Mouse (Mus musculus) myocyte (in vitro differentiated cells): ENCODE measurements around the gene Gpatch3. TPM values are rescaled to one million over a fixed set of nuclear protein-coding genes. Genes with fewer than 3 reads are reported as not detected.

Experiments
- H3K27me3 ChIP-seq: one replicate; pipeline ENCODE4 v1.6.1; 2011; ENCODE audit not compliant: control insufficient read depth, insufficient read depth, insufficient read length
- H3K36me3 ChIP-seq: one replicate; pipeline ENCODE4 v1.6.1; 2011; ENCODE audit not compliant: control insufficient read depth, insufficient read depth
- H3K4me2 ChIP-seq: one replicate; pipeline ENCODE4 v1.6.1; 2011; ENCODE audit warnings: low read depth, control low read depth
- H3K4me3 ChIP-seq: one replicate; pipeline ENCODE4 v1.5.1; 2011; ENCODE audit warnings: mild to moderate bottlenecking, control low read depth, moderate library complexity
- H3K79me2 ChIP-seq: one replicate; pipeline ENCODE4 v1.6.1; 2011; ENCODE audit not compliant: control insufficient read depth, insufficient read depth
- H3ac ChIP-seq: one replicate; pipeline ENCODE4 v1.6.1; 2011; ENCODE audit not compliant: control insufficient read depth, insufficient read length
- CEBPB ChIP-seq: IDR thresholded peaks from 2 replicates; pipeline ENCODE4 v1.6.1; 2011; ENCODE audit warnings: mild to moderate bottlenecking, moderate library complexity; ENCODE audit not compliant: poor library complexity, insufficient read depth, severe bottlenecking
- E2F4 ChIP-seq: IDR thresholded peaks from one replicate; pipeline ENCODE4 v1.6.1; 2011; ENCODE audit warnings: mild to moderate bottlenecking, control low read depth, moderate library complexity; ENCODE audit not compliant: insufficient read depth
- MAX ChIP-seq: IDR thresholded peaks from one replicate; pipeline ENCODE4 v1.6.1; 2011; ENCODE audit warnings: low read depth, mild to moderate bottlenecking, control low read depth
- MYOD1 ChIP-seq, 3 experiments: IDR thresholded peaks; one replicate each; pipeline ENCODE4 v1.6.1; 2011; ENCODE audit warnings: control low read depth in 2 of 3, low read depth in 2 of 3, mild to moderate bottlenecking in 2 of 3, moderate library complexity in 1 of 3; ENCODE audit not compliant: insufficient read length in 2 of 3, control insufficient read depth in 1 of 3
- MYOG ChIP-seq, 3 experiments: IDR thresholded peaks; one replicate each; pipeline ENCODE4 v1.6.1; 2011; ENCODE audit warnings: control low read depth in 2 of 3, low read depth in 2 of 3, mild to moderate bottlenecking in 2 of 3; ENCODE audit not compliant: insufficient read length in 2 of 3, control insufficient read depth in 1 of 3, insufficient read depth in 1 of 3
- POLR2A ChIP-seq: IDR thresholded peaks from one replicate; pipeline ENCODE4 v1.6.1; 2011; ENCODE audit warnings: low read depth, mild to moderate bottlenecking, control low read depth, moderate library complexity; ENCODE audit not compliant: insufficient read length
- POLR2AphosphoS2 ChIP-seq: IDR thresholded peaks from one replicate; pipeline ENCODE4 v1.6.1; 2011; ENCODE audit warnings: low read depth, control low read depth; ENCODE audit not compliant: insufficient read length
- SRF ChIP-seq: IDR thresholded peaks from one replicate; pipeline ENCODE4 v1.6.1; 2011; ENCODE audit warnings: low read depth; ENCODE audit not compliant: control insufficient read depth, insufficient read length
- TCF12 ChIP-seq: IDR thresholded peaks from one replicate; pipeline ENCODE4 v1.6.1; 2011; ENCODE audit warnings: mild to moderate bottlenecking, control low read depth; ENCODE audit not compliant: poor library complexity, insufficient read depth, severe bottlenecking
- TCF3 ChIP-seq: IDR thresholded peaks from one replicate; pipeline ENCODE4 v1.6.1; 2011; ENCODE audit warnings: low read depth, control low read depth; ENCODE audit not compliant: insufficient read length
- USF1 ChIP-seq: IDR thresholded peaks from one replicate; pipeline ENCODE4 v1.6.1; 2011; ENCODE audit warnings: low read depth, mild to moderate bottlenecking, control low read depth, moderate library complexity
- polyA plus RNA-seq: library from polyadenylated mRNA; unstranded; fragments of >200 nt; fragmentation: generic; extraction: Trizol; gene quantifications from one replicate; pipeline ENCODE4 v1.2.1, GENCODE M21; 2012; ENCODE audit warnings: missing spikeins

Gpatch3 gene
- polyA plus RNA-seq, 1 experiment, result 4.1 TPM

DNA sequence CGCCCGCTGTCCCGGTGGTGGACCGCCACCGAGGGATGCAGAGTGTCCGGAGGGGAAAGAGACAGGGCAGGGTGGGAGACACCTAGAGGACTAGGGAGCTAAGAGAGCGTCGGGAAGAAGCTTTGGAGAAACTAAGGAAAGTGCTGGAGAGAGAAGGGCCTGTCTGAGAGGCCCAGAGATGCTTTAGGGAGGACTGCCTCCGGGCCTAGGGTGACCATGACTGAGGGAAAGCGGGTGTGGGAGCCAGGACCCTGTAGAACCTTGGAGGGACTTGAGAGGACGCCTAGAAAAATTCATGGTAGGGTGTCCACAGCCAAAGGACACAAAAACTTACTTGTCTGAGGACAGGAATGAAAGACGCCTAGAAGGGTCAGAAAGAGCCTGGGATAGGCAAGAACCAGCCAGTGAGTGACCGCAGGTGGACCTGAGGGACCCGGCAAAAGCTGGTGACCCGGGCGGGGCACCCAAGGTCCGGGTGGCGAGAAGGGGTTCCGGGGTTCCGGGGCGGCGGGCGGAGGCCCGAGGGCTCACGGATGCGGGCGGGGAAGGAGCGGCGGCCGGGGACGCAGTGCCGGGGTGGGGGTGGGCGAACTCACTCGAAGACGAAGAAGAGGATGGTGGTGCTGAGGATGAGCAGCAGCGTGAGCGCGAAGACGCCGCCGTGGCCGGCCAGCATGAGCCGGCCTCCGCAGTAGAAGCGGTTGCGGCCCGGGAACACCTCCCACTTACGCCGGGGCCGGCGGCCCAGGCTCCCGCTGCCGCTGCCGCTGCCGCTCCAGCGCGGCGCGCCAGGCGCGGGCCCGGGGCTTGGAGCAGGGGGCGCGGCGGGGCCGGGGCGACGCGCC, 58.2 kb downstream of the Gpatch3 start:
- H3K27me3 ChIP-seq, result no peaks in the 10 kb centered on the region
- TF ChIP-seq MYOD1 (IDR thresholded peaks at IDR 0.05; ENCODE audit: control insufficient read depth in 1 of 3, insufficient read length in 2 of 3, low read depth in 2 of 3) (no peak), CEBPB (no peak), TCF3 (no peak), SRF (no peak), MYOG (IDR thresholded peaks at IDR 0.05; ENCODE audit: control insufficient read depth in 1 of 3, insufficient read depth in 1 of 3, insufficient read length in 2 of 3, low read depth in 2 of 3) (no peak), MAX (no peak), E2F4 (no peak), POLR2AphosphoS2 (no peak), POLR2A (no peak), TCF12 (no peak), USF1 (no peak)
- peak overlapping the region; percentile 46 for H3K4me3 ChIP-seq
- H3K4me2 ChIP-seq, result peak overlapping the region; percentile 91
- H3ac ChIP-seq, result peak overlapping the region; percentile 42
- peaks cover 33% of the 10 kb centered on the region for H3K79me2 ChIP-seq
- no peaks in the 10 kb centered on the region for H3K36me3 ChIP-seq

DNA sequence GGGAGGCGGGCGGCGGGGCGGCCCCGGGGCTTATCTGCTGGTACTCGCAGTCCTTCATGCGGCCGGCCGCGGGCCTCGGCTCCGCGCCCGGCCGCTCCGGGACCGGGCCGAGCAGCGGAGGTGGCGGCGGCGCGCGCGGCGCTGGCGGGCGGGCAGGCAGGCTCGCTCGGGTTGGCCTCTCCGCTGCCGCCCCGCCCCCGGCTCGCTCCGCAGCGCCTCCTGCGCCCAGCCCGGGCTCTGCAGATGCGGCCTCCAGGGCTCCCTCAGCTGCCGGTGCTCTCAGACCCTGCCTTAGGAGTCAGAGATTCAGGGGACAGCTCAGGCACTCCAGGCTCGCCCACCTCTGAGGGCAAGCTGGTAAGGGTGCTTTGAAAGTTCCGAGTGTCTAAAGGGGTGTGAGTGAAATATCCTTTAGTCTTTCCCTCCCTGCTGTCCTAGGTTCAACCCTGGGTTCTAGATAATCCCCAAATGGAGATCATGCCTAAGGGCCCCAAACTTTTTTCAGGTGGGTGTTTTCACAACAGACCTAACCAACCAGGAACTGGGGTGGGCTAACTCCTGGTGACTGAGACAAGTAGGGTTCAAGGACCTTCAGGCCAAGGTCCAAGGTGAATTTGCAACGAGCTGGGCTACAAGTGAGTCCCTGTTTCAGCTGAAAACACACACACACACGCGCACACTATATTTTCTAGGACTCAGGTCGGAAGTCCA, 58.9 kb downstream of the Gpatch3 start:
- Histone ChIP-seq H3K27me3 (no peaks in the 10 kb centered on the region), H3K4me2 (peak overlapping the region; percentile 8), H3K79me2 (peaks cover 27% of the 10 kb centered on the region), H3ac (peak overlapping the region; percentile 42), H3K4me3 (peak overlapping the region; percentile 46), H3K36me3 (no peaks in the 10 kb centered on the region)
- no peak for TF ChIP-seq MYOG (IDR thresholded peaks at IDR 0.05; ENCODE audit: control insufficient read depth in 1 of 3, insufficient read depth in 1 of 3, insufficient read length in 2 of 3, low read depth in 2 of 3)
- no peak for TF ChIP-seq SRF
- TF ChIP-seq E2F4, result no peak
- peak; percentile 85 for TF ChIP-seq POLR2A
- peak; percentile 62 for TF ChIP-seq POLR2AphosphoS2

Other genes with a start within 250 kb of the Gpatch3 start
- gene Wdtc1, start 221.3 kb upstream of the Gpatch3 start, polyA plus RNA-seq, result 53.1 TPM
- gene Slc9a1, start 205.0 kb upstream of the Gpatch3 start, polyA plus RNA-seq, result 23.3 TPM
- 3.3 TPM for gene Tent5b, start 94.6 kb upstream of the Gpatch3 start, polyA plus RNA-seq
- gene Trnp1, start 76.2 kb upstream of the Gpatch3 start, polyA plus RNA-seq, result 0.37 TPM
- 0.01 TPM for gene Kdf1, start 55.8 kb upstream of the Gpatch3 start, polyA plus RNA-seq
- gene Nudc, start 28.7 kb upstream of the Gpatch3 start, polyA plus RNA-seq, result 130 TPM
- gene Nr0b2, start 21.4 kb upstream of the Gpatch3 start, polyA plus RNA-seq, result not detected
- 32.2 TPM for gene Gpn2, start 9.6 kb downstream of the Gpatch3 start, polyA plus RNA-seq
- gene Sfn, start 27.4 kb downstream of the Gpatch3 start, polyA plus RNA-seq, result 0.56 TPM
- 14.3 TPM for gene Zdhhc18, start 75.4 kb downstream of the Gpatch3 start, polyA plus RNA-seq
- 9.8 TPM for gene Pigv, start 97.9 kb downstream of the Gpatch3 start, polyA plus RNA-seq
- 23.2 TPM for gene Arid1a, start 182.0 kb downstream of the Gpatch3 start, polyA plus RNA-seq